Comparison of ENCODE assay signal across 7 mouse cellular contexts in genomic region chr14:62251999-62252398, GRCm38 (mm10). TPM values are rescaled to one million over a fixed set of nuclear protein-coding genes. Genes with fewer than 3 reads are reported as not detected.
A peak's percentile ranks its signal among the peaks of the same experiment; 100 is the strongest.
DNase-seq lines count a peak whose midpoint lies in the region; ATAC-seq and TF ChIP-seq lines count a peak whose summit lies in the region.

No protein-coding gene starts in this region.

- no peaks in the 10 kb centered on the region for H3K79me2 ChIP-seq in CH12.LX (replicated peaks; ENCODE audit: control insufficient read depth, extremely low read depth, insufficient read depth, poor library complexity, severe bottlenecking)

- peak; percentile 49 for ATAC-seq in activated CD4-positive, CD25-positive, alpha-beta regulatory T cell, adult 4 months
- ATAC-seq in granulocyte monocyte progenitor cell, adult 5-6 weeks (replicated peaks; ENCODE audit: poor library complexity, severe bottlenecking), result peak; percentile 82
- no peak for ATAC-seq in liver, postnatal 0 days
- ATAC-seq in neutrophil, adult 5-6 weeks (ENCODE audit: extremely low read depth, insufficient number of reproducible peaks, low FRiP score, poor library complexity, severe bottlenecking), result peak; percentile 58; the same call in 1 of the 2 replicates

- no peaks in the 10 kb centered on the region for H3K27me3 ChIP-seq in CH12.LX (replicated peaks)
- no peaks in the 10 kb centered on the region for H3K27me3 ChIP-seq in liver, postnatal 0 days (ENCODE audit: insufficient read depth, low read length)

- H3K9ac ChIP-seq in CH12.LX (ENCODE audit: insufficient read depth, low read depth), result no peak overlapping the region
- no peak overlapping the region for H3K9ac ChIP-seq in liver, postnatal 0 days (replicated peaks)

- no peak overlapping the region for H3K4me3 ChIP-seq in CH12.LX (replicated peaks in 1 of 3; ENCODE audit: low read depth in 2 of 3, low read length in 2 of 3, poor library complexity in 1 of 3)
- H3K4me3 ChIP-seq in liver, postnatal 0 days (ENCODE audit: low read depth, low read length), result no peak overlapping the region

- H3K36me3 ChIP-seq in CH12.LX (replicated peaks in 1 of 2; ENCODE audit: control insufficient read depth in 1 of 2, insufficient read depth in 1 of 2, low read length in 1 of 2), result no peaks in the 10 kb centered on the region
- no peaks in the 10 kb centered on the region for H3K36me3 ChIP-seq in liver, postnatal 0 days (replicated peaks; ENCODE audit: insufficient read depth, low read length)

- peaks cover 4 to 24% of the 10 kb centered on the region in 2 experiments for H3K4me1 ChIP-seq in CH12.LX (ENCODE audit: control insufficient read depth in 1 of 2, insufficient read depth in 2 of 2)
- H3K4me1 ChIP-seq in liver, postnatal 0 days (ENCODE audit: insufficient read depth), result no peaks in the 10 kb centered on the region

- peak; percentile 70 for TF ChIP-seq RAD21 in CH12.LX (IDR thresholded peaks at IDR 0.05; ENCODE audit: low read depth, low read length)

- no peak overlapping the region for H3K4me2 ChIP-seq in CH12.LX (ENCODE audit: insufficient read depth, low read depth, poor library complexity, severe bottlenecking)
- no peak overlapping the region for H3K4me2 ChIP-seq in liver, postnatal 0 days (ENCODE audit: low read depth, low read length)

- H3K27ac ChIP-seq in CH12.LX (ENCODE audit: insufficient read depth, low read depth), result no peak overlapping the region
- H3K27ac ChIP-seq in liver, postnatal 0 days (ENCODE audit: low read depth), result no peak overlapping the region

- in situ Hi-C loops in CH12.LX (cut with MboI; ENCODE audit: low pct_ligation_motif_present, low pct_unique_long_range_greater_than_20kb, low sequenced_read_pairs), result no loop called here

- no peaks in the 10 kb centered on the region for H3K9me3 ChIP-seq in CH12.LX (replicated peaks; ENCODE audit: low read length)
- no peaks in the 10 kb centered on the region for H3K9me3 ChIP-seq in liver, postnatal 0 days (ENCODE audit: low read length)

- dilution Hi-C loops in CH12.LX (cut with MboI; ENCODE audit: extremely low pct_ligation_motif_present, extremely low pct_unique_long_range_greater_than_20kb, low sequenced_read_pairs), result no loop called here

- TF ChIP-seq EP300 in CH12.LX (IDR thresholded peaks at IDR 0.05; ENCODE audit: low read length), result no peak
- TF ChIP-seq EP300 in liver, postnatal 0 days (IDR thresholded peaks at IDR 0.05; ENCODE audit: low read depth), result no peak

- DNase-seq in CH12.LX (ENCODE audit: extremely low read depth), result peak; percentile 80
- peak; percentile 92 for DNase-seq in embryo, embryonic 10 days (ENCODE audit: low spot score)
- DNase-seq in kidney, postnatal 25 days, result peak; percentile 51 to 62
- peak; percentile 56 for DNase-seq in liver, postnatal 0 days

- TF ChIP-seq CTCF in CH12.LX (conservative IDR thresholded peaks at IDR 0.05 in 1 of 2, IDR thresholded peaks at IDR 0.05 in 1 of 2; ENCODE audit: low read depth in 2 of 2, low read length in 2 of 2), result peak; percentile 68 to 69
- peak; percentile 82 for TF ChIP-seq CTCF in liver, postnatal 0 days (IDR thresholded peaks at IDR 0.05; ENCODE audit: low read depth)

- WGBS in liver, postnatal 0 days (ENCODE audit: insufficient replicate concordance), result 8% methylated on average over 4 of the region's 4 CpGs

- TF ChIP-seq POLR2A in CH12.LX (IDR thresholded peaks at IDR 0.05; ENCODE audit: low read depth, low read length), result no peak

TF ChIP-seq in CH12.LX, 34 proteins besides CTCF, POLR2A, EP300 and RAD21:
- TF ChIP-seq MAZ (IDR thresholded peaks at IDR 0.05; ENCODE audit: low read depth, low read length), result 0 out of 2 replicates have a peak, but pooled peaks have one; percentile 41
- TF ChIP-seq CHD1 (IDR thresholded peaks at IDR 0.05; ENCODE audit: low read depth, low read length), result no peak
- peak; percentile 27 for TF ChIP-seq ZC3H11A (IDR thresholded peaks at IDR 0.05; ENCODE audit: low read depth, low read length)
- 0 out of 2 replicates have a peak, but pooled peaks have one; percentile 18 for TF ChIP-seq IRF4 (IDR thresholded peaks at IDR 0.05; ENCODE audit: low read depth, low read length)
- no peak for TF ChIP-seq ETS1 (conservative IDR thresholded peaks at IDR 0.05; ENCODE audit: low read depth, low read length)
- TF ChIP-seq SIN3A (IDR thresholded peaks at IDR 0.05; ENCODE audit: low read length), result 0 out of 2 replicates have a peak, but pooled peaks have one; percentile 16
- TF ChIP-seq SMC3 (IDR thresholded peaks at IDR 0.05; ENCODE audit: low read depth, low read length), result peak; percentile 70

RNA-seq across cellular contexts. Expression of gene Rnaseh2b, which starts 40.4 kb away (rescaled TPM):
- total RNA-seq in CH12.LX (2012; rRNA removed) (21.2 and 30.3 TPM in 2 replicates), CH12.LX (2014; rRNA removed) (53.6 and 53.9 TPM in 2 replicates)
- polyA plus RNA-seq in CH12.LX (2012; ENCODE audit: insufficient read length, low read depth), result 63.7 and 66.3 TPM in 2 replicates
- 10 to 100 TPM; 39.6 to 52.2 TPM for polyA plus RNA-seq in activated CD4-positive, CD25-positive, alpha-beta regulatory T cell, adult 4 months (2017; shearing (Covaris generic))
- total RNA-seq in granulocyte monocyte progenitor cell, adult 5-6 weeks (2014; fragmentation: Nextera tagmentation), result 86.1 and 94.1 TPM in 2 replicates
- total RNA-seq in granulocyte monocyte progenitor cell, adult 5-6 weeks (2017), result 58.5 and 60.1 TPM in 2 replicates
- polyA plus RNA-seq in liver, postnatal 0 days (2015; fragmentation: Nextera tagmentation; extraction: Ambion mirVana), result 40.2 and 40.8 TPM in 2 replicates
- 7.6 and 8.8 TPM in 2 replicates for total RNA-seq in neutrophil, adult 5-6 weeks (2017)

RNA-seq across cellular contexts. Expression of gene Dleu7, which starts 40.8 kb away (rescaled TPM):
- total RNA-seq in CH12.LX (2012; rRNA removed) (not detected in 2 replicates), CH12.LX (2014; rRNA removed) (not detected in 2 replicates)
- polyA plus RNA-seq in CH12.LX (2012; ENCODE audit: insufficient read length, low read depth), result not detected in 2 replicates
- not detected for polyA plus RNA-seq in activated CD4-positive, CD25-positive, alpha-beta regulatory T cell, adult 4 months (2017; shearing (Covaris generic))
- not detected in 2 replicates for total RNA-seq in granulocyte monocyte progenitor cell, adult 5-6 weeks (2014; fragmentation: Nextera tagmentation)
- 2.2 TPM in 1 of 2 replicates, not detected in the other for total RNA-seq in granulocyte monocyte progenitor cell, adult 5-6 weeks (2017)
- polyA plus RNA-seq in liver, postnatal 0 days (2015; fragmentation: Nextera tagmentation; extraction: Ambion mirVana), result 0.08 and 0.15 TPM in 2 replicates
- not detected in 2 replicates for total RNA-seq in neutrophil, adult 5-6 weeks (2017)
